Mouse (Mus musculus) adrenal gland, postnatal 4 days (tissue): ENCODE results near the gene Otud6a. TPM values are rescaled to one million over a fixed set of nuclear protein-coding genes. Genes with fewer than 3 reads are reported as not detected.
"Not testable (repeated sequence)": the region's sequence is repeated elsewhere in the genome, so short reads cannot be mapped to it uniquely, and the experiment has no call there.

ENCODE experiments used
- DNase-seq, 2 experiments: peaks; one replicate each; pipeline ENCODE4 v3.0.0; 2021 to 2022; ENCODE audit warnings: low spot score in 2 of 2, mixed read lengths in 2 of 2
- long read RNA-seq, 2 experiments: library from polyadenylated mRNA; stranded (forward); transcript quantifications; one replicate each; pipeline ENCODE4 v2.0.0; 2021
- microRNA-seq: library from miRNA; unstranded; fragments of <30 nt; microRNA quantifications from one replicate; pipeline ENCODE4 v1.2.0, GENCODE M21; 2021
- total RNA-seq, 2 experiments: library from RNA; stranded (reverse); gene quantifications; 2 replicates each; pipeline ENCODE4 v1.2.3; 2021

Otud6a gene
- total RNA-seq = not detected
- long read RNA-seq, experiment 1 = 0 reads
- long read RNA-seq, experiment 2 = 0 reads

DNA sequence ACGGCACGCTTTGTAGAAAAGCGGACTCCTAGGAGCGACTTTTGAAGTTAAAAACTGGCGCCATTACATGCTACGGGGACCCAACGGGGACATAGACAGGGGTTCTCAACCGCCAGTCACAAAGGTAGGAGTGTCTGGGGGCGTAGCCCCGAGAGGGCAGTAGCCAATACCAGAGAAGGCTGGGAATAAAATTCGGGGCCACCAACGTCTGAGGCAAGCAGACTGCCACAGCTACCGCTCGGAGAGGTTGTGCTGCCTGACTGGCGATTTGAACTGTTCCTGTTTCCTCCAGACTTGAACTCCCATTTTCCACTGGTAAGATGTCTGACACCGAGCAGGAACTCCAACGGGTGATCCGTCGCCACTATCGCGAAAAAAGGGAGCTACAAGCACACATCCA is at the start of gene Otud6a:
Gene Otud6a, plus strand, starts transcription at position 321 of the 400 bp plus-strand sequence.
- DNase-seq = no peak

DNA sequence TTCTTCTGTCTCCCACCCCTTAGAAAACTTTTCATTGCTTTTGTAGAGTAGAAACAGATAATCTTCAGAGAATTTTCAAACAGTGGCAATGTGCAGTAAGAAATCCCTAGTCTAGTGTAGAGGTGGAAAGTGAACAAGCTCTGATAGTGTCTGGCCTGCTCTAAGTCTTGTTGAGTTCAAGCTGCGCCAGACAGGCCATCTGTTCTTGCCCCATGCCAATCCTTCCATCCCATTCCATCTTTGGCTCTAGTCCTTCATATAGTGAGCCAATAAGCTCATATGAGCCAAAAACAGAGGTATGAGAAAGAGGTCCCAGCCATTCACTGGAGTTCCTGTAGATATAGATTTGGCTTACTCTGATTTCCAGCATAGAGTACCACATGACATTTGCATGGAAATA is 38.9 kb upstream of the Otud6a start:
- no peak for DNase-seq

GRCm38 (mm10) chrX:100392304-100392703 is 36.5 kb upstream of the Otud6a start:
- DNase-seq = peak in 1 of 2 experiments; percentile 4

- no peak for DNase-seq
Measured at GRCm38 (mm10) chrX:100394223-100394861, 34.5 kb upstream of the Otud6a start.

GRCm38 (mm10) chrX:100395026-100395425 is 33.8 kb upstream of the Otud6a start:
- DNase-seq = peak in 1 of 2 experiments; percentile 3

- no peak for DNase-seq
Measured at GRCm38 (mm10) chrX:100400900-100401299, 27.9 kb upstream of the Otud6a start.

- no peak for DNase-seq
Measured at GRCm38 (mm10) chrX:100401657-100402056, 27.2 kb upstream of the Otud6a start.

GRCm38 (mm10) chrX:100409245-100409644 is 19.6 kb upstream of the Otud6a start:
- DNase-seq = no peak

- DNase-seq = no peak
Measured at GRCm38 (mm10) chrX:100432311-100432710, 3.5 kb downstream of the Otud6a start.

DNA sequence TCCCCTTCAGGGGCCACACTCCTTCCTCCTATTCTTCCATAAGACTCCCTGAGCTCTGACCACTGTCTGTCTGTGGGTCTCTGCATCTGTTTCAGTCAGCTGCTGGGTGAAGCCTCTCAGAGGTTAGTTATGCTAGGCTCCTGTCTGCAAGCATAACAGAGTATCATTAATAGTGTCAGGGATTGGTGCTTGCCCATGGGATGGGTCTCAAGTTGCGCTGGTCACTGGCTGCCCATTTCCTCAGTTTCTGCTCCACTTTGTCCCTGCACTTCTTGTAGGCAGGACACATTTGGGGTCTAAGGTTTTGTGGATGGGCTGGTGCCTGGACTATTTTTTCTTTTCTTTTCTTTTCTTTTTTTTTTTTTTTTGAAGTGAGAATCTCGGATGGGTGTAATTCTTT is 13.8 kb downstream of the Otud6a start, which contains the start of gene Awat2:
Gene Awat2, minus strand, starts transcription at position 101 of the 400 bp plus-strand sequence.
- DNase-seq = not testable (repeated sequence)

DNA sequence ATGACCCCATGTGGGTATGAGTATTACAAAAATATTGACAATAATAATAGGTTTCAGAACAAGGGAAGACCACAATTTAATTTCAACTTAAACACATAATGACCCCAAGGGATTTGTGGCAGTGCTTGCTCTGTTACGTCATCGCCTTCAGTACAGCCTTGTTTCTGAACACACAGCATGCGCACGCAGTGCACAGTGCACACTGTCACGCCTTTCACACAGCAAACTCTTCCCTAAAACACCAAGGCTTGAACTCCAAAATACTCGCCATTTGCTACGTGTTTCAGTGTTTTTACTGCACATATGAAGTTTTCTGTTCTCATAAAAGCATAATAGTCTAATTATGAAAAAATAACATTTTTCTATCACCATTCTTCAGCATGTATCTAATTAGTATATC is 14.7 kb downstream of the Otud6a start:
- no peak for DNase-seq

- DNase-seq = no peak
Measured at GRCm38 (mm10) chrX:100468047-100468446, 39.2 kb downstream of the Otud6a start.

DNA sequence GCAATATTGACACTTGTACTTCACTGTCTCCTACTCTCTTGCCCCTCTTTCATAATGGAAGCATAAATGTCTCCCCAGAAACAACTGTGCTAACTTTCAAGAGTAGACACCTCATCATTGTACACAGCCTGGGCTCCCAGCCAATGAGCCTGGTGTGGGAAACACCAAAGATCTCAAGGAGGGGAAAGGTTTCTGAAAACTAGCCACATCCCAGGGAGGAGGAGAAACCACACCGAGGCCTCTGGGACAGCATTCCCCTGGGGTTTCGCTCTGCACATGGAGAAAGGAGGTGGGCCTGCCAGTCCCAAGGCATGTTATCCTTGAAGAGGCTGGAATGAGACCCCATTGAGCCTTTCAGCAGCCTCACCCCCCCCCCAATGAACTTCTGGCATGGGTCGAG is 41.3 kb downstream of the Otud6a start:
- DNase-seq = no peak

GRCm38 (mm10) chrX:100471491-100471890 is 42.7 kb downstream of the Otud6a start:
- DNase-seq = no peak

- no peak for DNase-seq
Measured at GRCm38 (mm10) chrX:100475569-100476223, 46.9 kb downstream of the Otud6a start.

Small RNAs within 50 kb of the gene (microRNA-seq; reads per million reads assigned to microRNA genes)
- 1,685 reads per million, percentile 80 among the genes with 10 or more reads in this experiment for gene Mir676

Other genes with a start within 250 kb of the Otud6a start
- 1 to 10 TPM in 1 of 2 experiments, under 1 TPM in 1; 0.73 to 1.0 TPM for gene Awat2, start 13.7 kb downstream of the Otud6a start, total RNA-seq
- 10 to 100 TPM; 78.7 to 83.4 TPM for gene Igbp1, start 65.3 kb downstream of the Otud6a start, total RNA-seq
- gene Dgat2l6, start 95.8 kb downstream of the Otud6a start, total RNA-seq = not detected
- gene Awat1, start 143.2 kb downstream of the Otud6a start, total RNA-seq = not detected
- under 1 TPM in 1 of 2 experiments, not detected in 1; 0.23 TPM for gene P2ry4, start 165.9 kb downstream of the Otud6a start, total RNA-seq
- gene Arr3, start 176.5 kb downstream of the Otud6a start, total RNA-seq = not detected
- 10 to 100 TPM; 13.2 to 16.4 TPM for gene Kif4, start 196.7 kb downstream of the Otud6a start, total RNA-seq
- gene Pdzd11, start 197.6 kb downstream of the Otud6a start, total RNA-seq = 10 to 100 TPM; 35.7 to 41.8 TPM